Mouse (Mus musculus): ENCODE data around the gene Ptchd1. TPM values are rescaled to one million over a fixed set of nuclear protein-coding genes. Genes with fewer than 3 reads are reported as not detected.

Gene Ptchd1
- polyA plus RNA-seq, 1 experiment from 2014 or later: 0.25 TPM

Other genes starting within 250 kb of the Ptchd1 start
- gene Gm15155, start 927 bp upstream of the Ptchd1 start, polyA plus RNA-seq (2015; fragmentation: Nextera tagmentation; extraction: Ambion mirVana): not detected in 2 replicates